Mouse (Mus musculus) T-helper 2 cell (primary cell): ENCODE data around the gene Gpd1.

Source experiments
- in situ Hi-C: fragments of 300-600 bp; cut with MboI, MseI; formaldehyde crosslinking; loops from one replicate; pipeline ENCODE4 v1.15.1; 2025; ENCODE audit warnings: high pct_unique_total_duplicates

The Gpd1 gene

GRCm38 (mm10) chr15:99718461-99719021 lies 1.2 kb downstream of the Gpd1 start:
- in situ Hi-C loops = no loop called here

- in situ Hi-C loops = no loop called here
Observed at GRCm38 (mm10) chr15:99719865-99720264, 2.5 kb downstream of the Gpd1 start.

GRCm38 (mm10) chr15:99721921-99722743 lies 4.8 kb downstream of the Gpd1 start:
- in situ Hi-C loops = no loop called here

GRCm38 (mm10) chr15:99723120-99723514 lies 5.8 kb downstream of the Gpd1 start:
- in situ Hi-C loops = no loop called here

- in situ Hi-C loops = no loop called here
Observed at GRCm38 (mm10) chr15:99723515-99724291, 6.4 kb downstream of the Gpd1 start.

- in situ Hi-C loops = loop anchor here (5.0 kb wide), 1 partner anchor 58 kb away; no protein-coding TSS in a partner anchor
Observed at GRCm38 (mm10) chr15:99724292-99725021, 7.1 kb downstream of the Gpd1 start.

- in situ Hi-C loops = loop anchor here (5.0 kb wide), 1 partner anchor 57 kb away; no protein-coding TSS in a partner anchor
Observed at GRCm38 (mm10) chr15:99725341-99726155, 8.2 kb downstream of the Gpd1 start, which contains the start of gene Cox14. Gene Cox14 (plus strand): TSS chr15:99725618.

GRCm38 (mm10) chr15:99726549-99726948 lies 9.2 kb downstream of the Gpd1 start:
- in situ Hi-C loops = loop anchor here (5.0 kb wide), 1 partner anchor 56 kb away; no protein-coding TSS in a partner anchor

- in situ Hi-C loops = loop anchor here (5.0 kb wide), 1 partner anchor 55 kb away; no protein-coding TSS in a partner anchor
Observed at GRCm38 (mm10) chr15:99727039-99727438, 9.7 kb downstream of the Gpd1 start.

- in situ Hi-C loops = loop anchor here (5.0 kb wide), 1 partner anchor 55 kb away; no protein-coding TSS in a partner anchor
Observed at GRCm38 (mm10) chr15:99727525-99727924, 10.2 kb downstream of the Gpd1 start.

GRCm38 (mm10) chr15:99728211-99728610 lies 10.9 kb downstream of the Gpd1 start:
- in situ Hi-C loops = loop anchor here (5.0 kb wide), 1 partner anchor 54 kb away; no protein-coding TSS in a partner anchor

GRCm38 (mm10) chr15:99729056-99729783 lies 11.9 kb downstream of the Gpd1 start:
- in situ Hi-C loops = loop anchor here (5.0 kb wide), 1 partner anchor 53 kb away; no protein-coding TSS in a partner anchor

- in situ Hi-C loops = no loop called here
Observed at GRCm38 (mm10) chr15:99731167-99731566, 13.9 kb downstream of the Gpd1 start.

- in situ Hi-C loops = no loop called here
Observed at GRCm38 (mm10) chr15:99731678-99732077, 14.4 kb downstream of the Gpd1 start.

GRCm38 (mm10) chr15:99733186-99733585 lies 15.9 kb downstream of the Gpd1 start:
- in situ Hi-C loops = no loop called here

GRCm38 (mm10) chr15:99735631-99736030 lies 18.3 kb downstream of the Gpd1 start:
- in situ Hi-C loops = no loop called here

- in situ Hi-C loops = no loop called here
Observed at GRCm38 (mm10) chr15:99736675-99737074, 19.4 kb downstream of the Gpd1 start.

- in situ Hi-C loops = no loop called here
Observed at GRCm38 (mm10) chr15:99740229-99740628, 22.9 kb downstream of the Gpd1 start.

- in situ Hi-C loops = loop anchor here (10.0 kb wide), 1 partner anchor 1539 kb away; no protein-coding TSS in a partner anchor
Observed at GRCm38 (mm10) chr15:99754204-99754603, 36.9 kb downstream of the Gpd1 start.
